Mouse (Mus musculus) left cerebral cortex, adult 18-20 months (tissue): Measurements from ENCODE around the gene Frmd5. TPM values are rescaled to one million over a fixed set of nuclear protein-coding genes. Genes with fewer than 3 reads are reported as not detected.
A peak's percentile ranks its signal among the peaks of the same experiment; 100 is the strongest.
"Not testable (repeated sequence)": the region's sequence is repeated elsewhere in the genome, so short reads cannot be mapped to it uniquely, and the experiment has no call there.

ENCODE experiments used
- DNase-seq, 2 experiments: peaks; one replicate each; pipeline ENCODE4 v3.0.0; 2021 to 2022; ENCODE audit warnings: low spot score in 2 of 2, mixed read lengths in 1 of 2
- total RNA-seq, 2 experiments: library from RNA; stranded (reverse); gene quantifications; 2 replicates each; pipeline ENCODE4 v1.2.3; 2021

Gene Frmd5
- total RNA-seq, 2 experiments from 2014 or later = 51.7 to 53.0 TPM

- DNase-seq = no peak
Measured at GRCm38 (mm10) chr2:121583468-121584116, 223.3 kb downstream of the Frmd5 start.

GRCm38 (mm10) chr2:121582809-121583376 lies 224.0 kb downstream of the Frmd5 start:
- DNase-seq = no peak

GRCm38 (mm10) chr2:121575741-121576201 lies 231.1 kb downstream of the Frmd5 start:
- DNase-seq = no peak

GRCm38 (mm10) chr2:121574066-121574630 lies 232.7 kb downstream of the Frmd5 start:
- DNase-seq = no peak

GRCm38 (mm10) chr2:121571780-121572179 lies 235.1 kb downstream of the Frmd5 start:
- DNase-seq = peak; percentile 87 to 91

GRCm38 (mm10) chr2:121570999-121571655 lies 235.8 kb downstream of the Frmd5 start:
- peak; percentile 29 to 41 for DNase-seq

- no peak for DNase-seq
Measured at GRCm38 (mm10) chr2:121570049-121570448, 236.8 kb downstream of the Frmd5 start.

GRCm38 (mm10) chr2:121565911-121566310 lies 241.0 kb downstream of the Frmd5 start:
- no peak for DNase-seq

- no peak for DNase-seq
Measured at GRCm38 (mm10) chr2:121563117-121563516, 243.8 kb downstream of the Frmd5 start.

GRCm38 (mm10) chr2:121551271-121551670 lies 255.6 kb downstream of the Frmd5 start:
- no peak for DNase-seq

GRCm38 (mm10) chr2:121549630-121550029 lies 257.3 kb downstream of the Frmd5 start:
- DNase-seq = no peak

- DNase-seq = no peak
Measured at GRCm38 (mm10) chr2:121544829-121545228, 262.1 kb downstream of the Frmd5 start.

GRCm38 (mm10) chr2:121525056-121525455 lies 281.8 kb downstream of the Frmd5 start:
- peak; percentile 58 to 69 for DNase-seq

- not testable (repeated sequence) for DNase-seq
Measured at GRCm38 (mm10) chr2:121522830-121523229, 284.1 kb downstream of the Frmd5 start.

GRCm38 (mm10) chr2:121522006-121522405 lies 284.9 kb downstream of the Frmd5 start:
- DNase-seq = peak; percentile 46 to 61

- DNase-seq = not testable (repeated sequence)
Measured at GRCm38 (mm10) chr2:121518711-121519110, 288.2 kb downstream of the Frmd5 start.

GRCm38 (mm10) chr2:121518106-121518505 lies 288.8 kb downstream of the Frmd5 start:
- DNase-seq = no peak

- DNase-seq = no peak
Measured at GRCm38 (mm10) chr2:121514211-121514610, 292.7 kb downstream of the Frmd5 start.

- DNase-seq = not testable (repeated sequence)
Measured at GRCm38 (mm10) chr2:121512991-121513765, 293.7 kb downstream of the Frmd5 start.

GRCm38 (mm10) chr2:121511401-121511800 lies 295.5 kb downstream of the Frmd5 start:
- no peak for DNase-seq

GRCm38 (mm10) chr2:121509584-121509983 lies 297.3 kb downstream of the Frmd5 start:
- DNase-seq = peak; percentile 65 to 71
